Mouse (Mus musculus) cerebellum, postnatal 4 days (tissue): ENCODE results near the gene Lamtor3.
A peak's percentile ranks its signal among the peaks of the same experiment; 100 is the strongest.
"Not testable (repeated sequence)": the region's sequence is repeated elsewhere in the genome, so short reads cannot be mapped to it uniquely, and the experiment has no call there.

Source experiments
- DNase-seq, 2 experiments: peaks; one replicate each; pipeline ENCODE4 v3.0.0; 2022; ENCODE audit warnings: low spot score in 2 of 2, mixed read lengths in 1 of 2

Gene Lamtor3

GRCm38 (mm10) chr3:137961736-137962385 is 43.6 kb downstream of the Lamtor3 start:
- DNase-seq, result no peak

GRCm38 (mm10) chr3:137963508-137963907 is 45.2 kb downstream of the Lamtor3 start:
- DNase-seq, result no peak

GRCm38 (mm10) chr3:137964014-137964413 is 45.7 kb downstream of the Lamtor3 start:
- not testable (repeated sequence) for DNase-seq

- no peak for DNase-seq
Observed at GRCm38 (mm10) chr3:137968105-137968819, 50.0 kb downstream of the Lamtor3 start.

- DNase-seq, result no peak
Observed at GRCm38 (mm10) chr3:137968820-137969486, 50.6 kb downstream of the Lamtor3 start.

- peak in 1 of 2 experiments; percentile 30 for DNase-seq
Observed at GRCm38 (mm10) chr3:137969951-137970350, 51.6 kb downstream of the Lamtor3 start.

- DNase-seq, result no peak
Observed at GRCm38 (mm10) chr3:137972224-137972623, 53.9 kb downstream of the Lamtor3 start.

- DNase-seq, result no peak
Observed at GRCm38 (mm10) chr3:137972989-137973388, 54.7 kb downstream of the Lamtor3 start.

GRCm38 (mm10) chr3:137974306-137974705 is 56.0 kb downstream of the Lamtor3 start:
- no peak for DNase-seq

GRCm38 (mm10) chr3:137975435-137975834 is 57.1 kb downstream of the Lamtor3 start:
- DNase-seq, result no peak

GRCm38 (mm10) chr3:137975856-137976423 is 57.6 kb downstream of the Lamtor3 start:
- DNase-seq, result no peak

GRCm38 (mm10) chr3:137976943-137977628 is 58.8 kb downstream of the Lamtor3 start:
- no peak for DNase-seq

GRCm38 (mm10) chr3:137977629-137978041 is 59.3 kb downstream of the Lamtor3 start:
- no peak for DNase-seq

- DNase-seq, result no peak
Observed at GRCm38 (mm10) chr3:137978233-137978632, 59.9 kb downstream of the Lamtor3 start.
